Mouse (Mus musculus) cerebellum, postnatal 36 days (tissue): ENCODE results near the gene Olfr1113.
"Not testable (repeated sequence)": the region's sequence is repeated elsewhere in the genome, so short reads cannot be mapped to it uniquely, and the experiment has no call there.

ENCODE experiments used
- DNase-seq, 2 experiments: peaks; one replicate each; pipeline ENCODE4 v3.0.0; 2021 to 2022; ENCODE audit warnings: mixed read lengths in 2 of 2

The Olfr1113 gene

GRCm38 (mm10) chr2:87208670-87209069 lies at the start of gene Olfr1113:
Olfr1113 (plus strand) TSS chr2:87208970.
- no peak for DNase-seq

GRCm38 (mm10) chr2:87167731-87168130 lies 41.0 kb upstream of the Olfr1113 start:
- not testable (repeated sequence) for DNase-seq

DNA sequence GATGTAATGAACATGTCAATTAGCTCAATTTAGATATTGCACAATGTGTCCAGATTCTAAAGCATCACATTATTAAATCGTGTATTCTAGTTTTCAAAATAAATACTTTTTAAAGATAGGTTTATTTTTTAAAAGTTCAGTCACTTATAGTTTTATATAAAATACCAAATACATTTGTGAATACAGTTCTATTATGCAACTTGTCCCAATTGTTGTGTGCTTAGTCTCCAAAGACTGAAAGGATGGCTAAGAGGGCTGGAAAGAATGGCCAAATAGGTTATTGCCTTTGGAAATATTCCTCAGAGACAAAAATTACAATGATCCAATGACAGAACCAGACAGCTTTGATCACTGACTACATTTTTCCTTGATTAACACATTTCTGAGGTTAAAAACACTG lies 21.3 kb upstream of the Olfr1113 start, which contains the start of gene Olfr1112:
Gene Olfr1112, plus strand, starts transcription at position 301 of the 400 bp plus-strand sequence.
- no peak for DNase-seq

- no peak for DNase-seq
Measured at GRCm38 (mm10) chr2:87247713-87248112, 38.9 kb downstream of the Olfr1113 start, which contains the start of gene Olfr1115. Olfr1115 (plus strand) TSS chr2:87248013.
